Mouse (Mus musculus): ENCODE measurements around the gene Fhad1. TPM values are rescaled to one million over a fixed set of nuclear protein-coding genes. Genes with fewer than 3 reads are reported as not detected.

Fhad1 gene
- polyA plus RNA-seq, 1 experiment from 2014 or later: 5.9 TPM

DNA sequence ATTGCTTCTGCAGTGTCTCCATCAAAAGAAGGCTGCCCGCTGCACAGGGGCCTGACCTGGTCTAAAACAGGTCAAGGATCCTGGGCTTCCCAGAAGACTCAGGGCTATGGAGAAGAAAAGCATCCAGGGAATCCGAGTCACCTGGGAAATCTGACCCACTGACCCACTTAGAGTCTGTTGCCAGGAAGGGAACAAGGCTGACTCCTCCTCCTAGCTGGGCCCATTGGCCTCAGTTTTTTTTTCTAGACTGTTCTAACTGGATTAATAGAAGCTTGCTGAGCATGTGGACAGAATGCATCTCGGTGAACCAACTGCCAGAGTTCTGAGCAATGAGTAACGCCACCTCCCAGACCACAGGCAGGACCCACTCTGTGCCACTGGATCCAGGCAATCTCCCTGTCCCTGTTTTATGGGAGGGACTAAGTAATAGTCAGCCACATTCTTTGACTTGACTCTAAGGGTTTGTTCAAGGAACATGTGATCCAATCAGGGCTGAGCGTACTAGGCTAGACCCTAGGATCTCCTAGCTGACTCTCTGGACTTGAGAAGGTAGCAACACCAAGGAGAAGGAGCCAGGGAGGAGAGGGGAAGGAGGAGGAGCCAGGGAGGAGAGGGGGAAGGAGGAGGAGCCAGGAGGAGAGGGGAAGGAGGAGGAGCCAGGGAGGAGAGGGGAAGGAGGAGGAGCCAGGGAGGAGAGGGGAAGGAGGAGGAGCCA lies 21.4 kb downstream of the Fhad1 start:
- Histone ChIP-seq H3K4me1 (replicated peaks) (peaks cover 5% of the 10 kb centered on the region), H3K4me2 (no peak overlapping the region), H3K27me3 (no peaks in the 10 kb centered on the region), H3K9me3 (no peaks in the 10 kb centered on the region), H3K27ac (no peak overlapping the region), H3K4me3 (no peak overlapping the region), H3K36me3 (no peaks in the 10 kb centered on the region), H3K9ac (no peak overlapping the region)
- WGBS: 84% methylated on average over 5 of the region's 5 CpGs
- no peak for ATAC-seq (ENCODE audit: low FRiP score)

GRCm38 (mm10) chr4:141992530-141993204 lies 22.2 kb downstream of the Fhad1 start:
- H3K4me2 ChIP-seq: no peak overlapping the region
- H3K9ac ChIP-seq: 0 out of 2 replicates have a peak overlapping the region, but pooled peaks have one; percentile 49
- H3K36me3 ChIP-seq: no peaks in the 10 kb centered on the region
- 82% methylated on average over 14 of the region's 14 CpGs for WGBS
- H3K4me3 ChIP-seq: no peak overlapping the region
- ATAC-seq (ENCODE audit: low FRiP score): no peak
- no peaks in the 10 kb centered on the region for H3K9me3 ChIP-seq
- H3K4me1 ChIP-seq (replicated peaks): no peaks in the 10 kb centered on the region; the same call in 1 of the 2 replicates
- no peak overlapping the region for H3K27ac ChIP-seq
- no peaks in the 10 kb centered on the region for H3K27me3 ChIP-seq

DNA sequence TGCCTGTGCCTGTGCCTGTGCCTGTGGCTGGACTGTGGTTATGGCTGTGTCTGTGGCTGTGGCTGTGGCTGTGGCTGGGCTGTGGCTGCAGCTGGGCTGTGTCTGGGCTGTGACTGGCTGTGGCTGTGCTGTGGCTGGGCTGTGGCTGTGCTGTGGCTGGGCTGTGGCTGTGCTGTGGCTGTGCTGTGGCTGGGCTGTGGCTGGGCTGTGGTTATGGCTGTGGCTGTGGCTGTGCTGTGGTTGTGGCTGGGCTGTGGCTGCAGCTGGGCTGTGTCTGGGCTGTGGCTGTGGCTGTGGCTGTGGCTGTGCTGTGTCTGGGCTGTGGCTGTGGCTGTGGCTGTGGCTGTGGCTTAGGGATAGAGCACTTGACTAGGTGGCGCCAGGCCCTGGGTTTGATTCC lies 26.7 kb downstream of the Fhad1 start:
- no peaks in the 10 kb centered on the region for H3K4me1 ChIP-seq (replicated peaks)
- ATAC-seq (ENCODE audit: low FRiP score): no peak
- no peaks in the 10 kb centered on the region for H3K9me3 ChIP-seq
- H3K4me2 ChIP-seq: no peak overlapping the region
- H3K9ac ChIP-seq: no peak overlapping the region
- H3K4me3 ChIP-seq: no peak overlapping the region
- no peaks in the 10 kb centered on the region for H3K27me3 ChIP-seq
- no peak overlapping the region for H3K27ac ChIP-seq
- WGBS: 100% methylated on average over 1 of the region's 1 CpGs
- H3K36me3 ChIP-seq: no peaks in the 10 kb centered on the region

GRCm38 (mm10) chr4:141983689-141984088 lies 31.2 kb downstream of the Fhad1 start:
- no peak overlapping the region for H3K4me3 ChIP-seq
- H3K4me1 ChIP-seq (replicated peaks): no peaks in the 10 kb centered on the region
- H3K27ac ChIP-seq: no peak overlapping the region
- no peaks in the 10 kb centered on the region for H3K27me3 ChIP-seq
- WGBS: 61% methylated on average over 3 of the region's 3 CpGs
- no peak for ATAC-seq (ENCODE audit: low FRiP score)
- H3K9ac ChIP-seq: no peak overlapping the region
- H3K36me3 ChIP-seq: no peaks in the 10 kb centered on the region
- H3K9me3 ChIP-seq: no peaks in the 10 kb centered on the region
- H3K4me2 ChIP-seq: no peak overlapping the region

DNA sequence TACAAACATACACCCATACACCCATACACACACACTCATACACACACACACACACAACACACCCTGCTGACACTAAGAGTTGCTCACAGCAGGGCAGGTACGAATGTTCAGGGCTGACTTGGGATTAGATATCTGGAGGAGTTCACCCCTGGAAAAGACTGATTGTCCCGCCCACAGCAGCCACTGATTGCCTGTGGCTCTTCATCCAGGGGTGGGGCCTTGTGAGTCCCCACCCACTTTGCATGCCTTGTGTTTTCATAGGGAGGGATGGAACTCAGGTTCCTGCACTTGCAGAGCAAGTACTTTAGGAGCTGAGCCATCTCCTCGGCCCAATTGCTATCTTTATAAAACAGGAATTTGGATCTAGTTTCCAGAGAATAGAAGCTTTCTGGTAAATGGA lies 33.4 kb downstream of the Fhad1 start:
- WGBS: 81% methylated on average over 3 of the region's 3 CpGs
- no peak for ATAC-seq (ENCODE audit: low FRiP score)
- H3K9me3 ChIP-seq: no peaks in the 10 kb centered on the region

GRCm38 (mm10) chr4:141978582-141978981 lies 36.3 kb downstream of the Fhad1 start:
- no peak for ATAC-seq (ENCODE audit: low FRiP score)
- Histone ChIP-seq H3K9me3 (no peaks in the 10 kb centered on the region), H3K36me3 (no peaks in the 10 kb centered on the region), H3K27me3 (0 out of 2 replicates have a peak, but pooled peaks cover 4% of the 10 kb centered on the region), H3K27ac (peak overlapping the region; percentile 48; the same call in 1 of the 2 replicates), H3K4me1 (replicated peaks) (no peaks in the 10 kb centered on the region), H3K9ac (no peak overlapping the region), H3K4me2 (no peak overlapping the region), H3K4me3 (no peak overlapping the region)
- 59% methylated on average over 11 of the region's 11 CpGs for WGBS

More for the DNA sequence above, 33.4 kb downstream of the Fhad1 start:
- H3K4me2 ChIP-seq: no peak overlapping the region
- no peak overlapping the region for H3K27ac ChIP-seq
- no peak overlapping the region for H3K4me3 ChIP-seq
- H3K27me3 ChIP-seq: no peaks in the 10 kb centered on the region
- H3K4me1 ChIP-seq (replicated peaks): no peaks in the 10 kb centered on the region
- no peak overlapping the region for H3K9ac ChIP-seq
- H3K36me3 ChIP-seq: no peaks in the 10 kb centered on the region

- Histone ChIP-seq H3K36me3 (no peaks in the 10 kb centered on the region), H3K27ac (no peak overlapping the region), H3K4me3 (no peak overlapping the region), H3K9me3 (no peaks in the 10 kb centered on the region), H3K4me1 (replicated peaks) (no peaks in the 10 kb centered on the region), H3K27me3 (0 out of 2 replicates have a peak, but pooled peaks cover 4% of the 10 kb centered on the region), H3K9ac (no peak overlapping the region), H3K4me2 (no peak overlapping the region)
- no peak for ATAC-seq (ENCODE audit: low FRiP score)
- WGBS: 63% methylated on average over 9 of the region's 9 CpGs
Measured at GRCm38 (mm10) chr4:141977346-141977745, 37.5 kb downstream of the Fhad1 start.

- WGBS: 50% methylated on average over 4 of the region's 4 CpGs
- 0 out of 2 replicates have a peak, but pooled peaks cover 4% of the 10 kb centered on the region for H3K27me3 ChIP-seq
- H3K4me3 ChIP-seq: no peak overlapping the region
- no peak overlapping the region for H3K4me2 ChIP-seq
- no peak for ATAC-seq (ENCODE audit: low FRiP score)
- no peaks in the 10 kb centered on the region for H3K36me3 ChIP-seq
- no peaks in the 10 kb centered on the region for H3K9me3 ChIP-seq
- no peak overlapping the region for H3K9ac ChIP-seq
- no peak overlapping the region for H3K27ac ChIP-seq
- no peaks in the 10 kb centered on the region for H3K4me1 ChIP-seq (replicated peaks)
Measured at GRCm38 (mm10) chr4:141976163-141976562, 38.7 kb downstream of the Fhad1 start.

DNA sequence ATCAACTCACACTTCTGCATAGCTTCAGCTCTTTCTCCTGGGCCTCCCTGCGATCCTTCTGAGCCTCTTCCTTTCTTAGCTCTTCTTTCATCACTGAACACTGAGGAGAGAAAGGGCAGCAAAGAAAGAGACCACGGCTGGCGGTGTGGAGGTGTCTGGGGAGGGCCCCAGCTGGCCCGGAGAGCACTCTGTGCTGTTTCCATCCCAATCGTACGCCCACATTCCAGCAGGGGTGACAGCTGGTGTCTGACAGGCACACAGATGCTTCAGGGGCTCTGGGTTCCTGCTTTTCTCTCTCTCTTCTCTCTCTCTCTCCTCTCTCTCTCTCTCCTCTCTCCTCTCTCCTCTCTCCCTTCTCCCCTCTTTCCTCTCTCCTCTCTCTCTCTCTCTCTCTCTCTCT lies 50.3 kb downstream of the Fhad1 start:
- Histone ChIP-seq H3K27me3 (no peaks in the 10 kb centered on the region), H3K27ac (peak overlapping the region; percentile 48; the same call in 1 of the 2 replicates), H3K9me3 (peaks cover 4% of the 10 kb centered on the region; the same call in 1 of the 2 replicates), H3K4me3 (no peak overlapping the region), H3K4me2 (no peak overlapping the region), H3K9ac (no peak overlapping the region), H3K4me1 (replicated peaks) (peaks cover 8% of the 10 kb centered on the region), H3K36me3 (no peaks in the 10 kb centered on the region)
- WGBS: 12% methylated on average over 6 of the region's 6 CpGs
- peak; percentile 63 for ATAC-seq (ENCODE audit: low FRiP score)

GRCm38 (mm10) chr4:141963907-141964306 lies 51.0 kb downstream of the Fhad1 start:
- Histone ChIP-seq H3K4me1 (replicated peaks) (peaks cover 9% of the 10 kb centered on the region), H3K9ac (no peak overlapping the region), H3K27me3 (no peaks in the 10 kb centered on the region), H3K27ac (no peak overlapping the region), H3K4me2 (no peak overlapping the region), H3K4me3 (no peak overlapping the region), H3K9me3 (peaks cover 4% of the 10 kb centered on the region; the same call in 1 of the 2 replicates), H3K36me3 (no peaks in the 10 kb centered on the region)
- 88% methylated on average over 3 of the region's 3 CpGs for WGBS
- no peak for ATAC-seq (ENCODE audit: low FRiP score)

DNA sequence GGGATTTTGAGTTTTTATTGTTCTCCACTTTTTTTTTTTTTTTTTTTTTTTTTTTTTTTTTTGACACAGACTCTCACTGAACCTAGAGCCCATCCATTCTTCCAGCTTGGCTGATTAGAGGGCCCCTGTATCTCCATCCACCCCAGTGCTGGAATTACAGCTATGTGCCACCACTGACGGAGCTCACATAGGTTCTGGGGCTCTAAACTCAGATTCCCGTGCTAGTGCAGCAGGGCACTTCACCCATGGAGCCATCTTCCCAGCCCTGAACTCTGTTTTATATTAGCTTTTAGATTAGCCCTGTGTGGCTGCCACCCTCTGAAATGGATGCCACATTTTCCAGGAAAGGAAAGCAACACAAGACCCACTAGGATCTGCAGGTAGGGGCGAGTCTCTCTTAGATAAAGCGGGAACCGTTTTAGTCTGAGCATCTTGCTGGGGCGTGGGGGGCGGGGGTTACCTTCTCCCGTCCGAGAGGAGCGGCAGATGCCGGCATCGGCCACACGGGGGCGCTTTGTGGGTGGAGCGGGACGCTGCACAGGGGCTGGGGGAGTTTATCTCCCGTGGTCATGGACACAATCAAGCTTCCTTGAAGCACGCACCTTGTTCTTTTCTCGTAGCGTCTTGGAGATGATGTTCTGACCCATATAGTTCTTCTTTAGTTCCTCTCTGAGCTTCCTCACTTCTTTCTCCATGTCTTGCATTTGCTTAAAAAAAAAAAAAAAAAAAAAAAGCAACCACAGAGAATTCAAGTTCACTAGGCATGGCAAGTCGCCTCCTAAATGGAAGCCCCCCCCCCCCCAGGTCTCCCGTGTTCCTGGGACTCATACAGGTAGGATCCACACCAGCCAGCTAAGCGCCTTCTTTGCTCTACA lies 51.8 kb downstream of the Fhad1 start:
- Histone ChIP-seq H3K4me3 (no peak overlapping the region), H3K27ac (no peak overlapping the region), H3K36me3 (no peaks in the 10 kb centered on the region), H3K9me3 (peaks cover 4% of the 10 kb centered on the region; the same call in 1 of the 2 replicates), H3K9ac (no peak overlapping the region), H3K27me3 (no peaks in the 10 kb centered on the region), H3K4me1 (replicated peaks) (peaks cover 16% of the 10 kb centered on the region), H3K4me2 (no peak overlapping the region)
- 11% methylated on average over 23 of the region's 23 CpGs for WGBS
- no peak for ATAC-seq (ENCODE audit: low FRiP score)

DNA sequence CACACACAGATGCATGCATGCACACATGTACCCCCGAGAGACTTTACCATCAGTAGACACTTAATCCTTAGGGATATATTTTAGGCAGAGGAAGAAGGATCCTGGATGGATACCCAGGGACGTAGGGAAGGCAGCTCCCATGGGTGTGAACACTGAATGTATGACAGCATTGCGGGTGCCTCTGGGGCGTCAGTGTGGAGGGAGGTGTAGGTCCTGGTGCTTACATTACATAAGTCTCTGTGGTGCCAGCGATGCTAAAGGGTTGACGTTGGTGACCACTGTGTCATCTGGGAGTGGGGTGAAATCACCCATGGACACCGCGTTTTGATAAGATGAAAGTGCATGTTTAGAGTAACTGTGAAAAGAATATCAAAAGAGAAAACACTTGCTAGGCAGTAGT lies 54.8 kb downstream of the Fhad1 start:
- Histone ChIP-seq H3K4me3 (no peak overlapping the region), H3K27me3 (no peaks in the 10 kb centered on the region), H3K4me2 (no peak overlapping the region), H3K36me3 (no peaks in the 10 kb centered on the region), H3K9ac (no peak overlapping the region), H3K4me1 (replicated peaks) (peaks cover 21% of the 10 kb centered on the region), H3K27ac (no peak overlapping the region), H3K9me3 (peaks cover 4% of the 10 kb centered on the region; the same call in 1 of the 2 replicates)
- WGBS: 89% methylated on average over 8 of the region's 8 CpGs
- ATAC-seq (ENCODE audit: low FRiP score): no peak
